ENCODE assay signal across 17 mouse cellular contexts in the genomic region with DNA sequence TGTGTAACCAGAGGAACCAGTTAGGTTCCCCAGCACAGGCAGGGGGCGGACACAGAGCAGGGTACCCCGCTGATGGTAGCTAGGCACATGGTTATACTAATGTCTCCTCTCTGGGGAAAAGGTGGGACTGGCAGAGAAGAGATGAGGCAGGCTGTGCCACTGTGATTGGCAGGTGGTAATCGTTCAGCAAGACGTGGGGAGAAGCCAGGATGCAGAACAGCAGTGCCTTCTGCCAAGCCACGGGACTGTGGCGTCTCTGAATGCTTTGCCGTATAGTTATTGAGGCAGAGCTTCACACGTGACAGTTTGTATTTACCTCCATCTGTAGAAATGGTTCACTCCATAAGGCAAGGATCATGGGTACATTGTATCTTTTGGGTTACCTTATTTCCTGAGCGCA. TPM values are rescaled to one million over a fixed set of nuclear protein-coding genes. Genes with fewer than 3 reads are reported as not detected.
DNase-seq lines count a peak whose midpoint lies in the region; ATAC-seq lines count a peak whose summit lies in the region.
"Had no signal": no experiment of that assay in that cellular context is flagged by ENCODE, and none has a peak within 500 bp of the region (broad histone marks: within the 10 kb centered on the region; RNA-seq: fewer than 3 reads in every experiment).

No protein-coding gene starts in this region.

- H3K9me3 ChIP-seq in heart, embryonic 12.5 days (replicated peaks), result no peaks in the 10 kb centered on the region
- H3K9me3 ChIP-seq: embryonic facial prominence, embryonic 13.5 days; limb, embryonic 13.5 days; liver, embryonic 15.5 days had no signal

- ATAC-seq in frontal cortex, adult (ENCODE audit: low TSS enrichment), result peak; percentile 22; the same call in 1 of the 2 replicates
- no peak for ATAC-seq in megakaryocyte progenitor cell, adult 5-6 weeks (replicated peaks; ENCODE audit: poor library complexity)
- ATAC-seq in heart, embryonic 12.5 days (ENCODE audit: insufficient number of reproducible peaks, low FRiP score), result no peak
- ATAC-seq: CD4-positive, CD25-positive, alpha-beta regulatory T cell, adult 4 months had no signal

- DNase-seq in frontal cortex, postnatal 25 days (ENCODE audit: low spot score in 2 of 2), result no peak
- peak; percentile 30 to 35 for DNase-seq in right cerebral cortex, postnatal 10 days (ENCODE audit: low spot score in 2 of 2)
- DNase-seq in right cerebral cortex, adult 2 months (ENCODE audit: low spot score in 2 of 2), result no peak
- DNase-seq in layer of hippocampus, adult 8-10 months (ENCODE audit: low spot score in 2 of 2), result peak; percentile 28 to 30
- DNase-seq: gastrocnemius, postnatal 25 days; lung, postnatal 10 days; thymus, adult 18-20 months had no signal

- H3K36me3 ChIP-seq in heart, embryonic 12.5 days, result no peaks in the 10 kb centered on the region
- H3K36me3 ChIP-seq: embryonic facial prominence, embryonic 13.5 days; limb, embryonic 13.5 days; liver, embryonic 15.5 days had no signal

- peaks cover 17% of the 10 kb centered on the region; the same call in 1 of the 2 replicates for H3K27me3 ChIP-seq in heart, embryonic 12.5 days (replicated peaks)
- H3K27me3 ChIP-seq: embryonic facial prominence, embryonic 13.5 days; limb, embryonic 13.5 days; liver, embryonic 15.5 days had no signal

- no peak overlapping the region for H3K27ac ChIP-seq in heart, embryonic 12.5 days (ENCODE audit: poor library complexity, severe bottlenecking)
- H3K27ac ChIP-seq: embryonic facial prominence, embryonic 13.5 days; kidney, postnatal 0 days; left cerebral cortex, adult 2 months; limb, embryonic 13.5 days; liver, embryonic 15.5 days had no signal

- H3K4me3 ChIP-seq in heart, embryonic 12.5 days, result no peak overlapping the region
- H3K4me3 ChIP-seq: embryonic facial prominence, embryonic 13.5 days; left cerebral cortex, adult 2 months; limb, embryonic 13.5 days; liver, embryonic 15.5 days had no signal

- 68% methylated on average over 9 of the region's 9 CpGs for WGBS in heart, embryonic 12.5 days

- H3K4me2 ChIP-seq in heart, embryonic 12.5 days, result no peak overlapping the region
- H3K4me2 ChIP-seq: embryonic facial prominence, embryonic 13.5 days; heart, embryonic 11.5 days; limb, embryonic 13.5 days; liver, embryonic 15.5 days had no signal

- no peaks in the 10 kb centered on the region for H3K4me1 ChIP-seq in heart, embryonic 12.5 days (replicated peaks)
- H3K4me1 ChIP-seq: embryonic facial prominence, embryonic 13.5 days; liver, embryonic 15.5 days had no signal

- H3K9ac ChIP-seq in heart, embryonic 12.5 days, result no peak overlapping the region
- H3K9ac ChIP-seq: embryonic facial prominence, embryonic 13.5 days; limb, embryonic 13.5 days; liver, embryonic 15.5 days had no signal

RNA-seq across cellular contexts. Expression of a gene that starts 10.7 kb away (rescaled TPM):
- total RNA-seq in layer of hippocampus, adult 8-10 months (2022), result 1 to 10 TPM; 2.4 to 3.7 (median 2.5) TPM
- 1.0 and 2.8 TPM in 2 replicates for total RNA-seq in megakaryocyte progenitor cell, adult 5-6 weeks (2015)
- total RNA-seq in megakaryocyte progenitor cell, adult 5-6 weeks (2017), result 0.79 and 2.0 TPM in 2 replicates
- polyA plus RNA-seq in heart, embryonic 12.5 days (2016; fragmentation: Nextera tagmentation; extraction: Ambion mirVana), result 14.9 and 16.2 TPM in 2 replicates
- polyA plus RNA-seq: CD4-positive, CD25-positive, alpha-beta regulatory T cell, adult 4 months had no signal

Comparison
In these comparisons a context has a peak if more than half of its experiments do, and no peak if none do; other contexts are left out.
1. DNase-seq: peak in right cerebral cortex, postnatal 10 days (2 of 2) and layer of hippocampus, adult 8-10 months (2 of 2); none in frontal cortex, postnatal 25 days (0 of 2) and right cerebral cortex, adult 2 months (0 of 2).